Mouse (Mus musculus): ENCODE data around the gene Gm17026. TPM values are rescaled to one million over a fixed set of nuclear protein-coding genes. Genes with fewer than 3 reads are reported as not detected.
"Not testable (repeated sequence)": the region's sequence is repeated elsewhere in the genome, so short reads cannot be mapped to it uniquely, and the experiment has no call there.

Gm17026 gene
- total RNA-seq (2017): not detected in 2 replicates

GRCm38 (mm10) chr14:42259948-42260347, at the start of gene Gm17026:
Gene Gm17026 (minus strand): TSS chr14:42260048.
- not testable (repeated sequence) for ATAC-seq (ENCODE audit: extremely low read depth, insufficient number of reproducible peaks, low FRiP score, poor library complexity, severe bottlenecking)

- not testable (repeated sequence) for ATAC-seq (ENCODE audit: extremely low read depth, insufficient number of reproducible peaks, low FRiP score, poor library complexity, severe bottlenecking)
Measured at GRCm38 (mm10) chr14:42297258-42297657, 37.4 kb upstream of the Gm17026 start, which contains the start of gene Gm9611. Gene Gm9611 (minus strand): TSS chr14:42297358.

GRCm38 (mm10) chr14:42216766-42217537, 42.9 kb downstream of the Gm17026 start:
- not testable (repeated sequence) for ATAC-seq (ENCODE audit: extremely low read depth, insufficient number of reproducible peaks, low FRiP score, poor library complexity, severe bottlenecking)

Other genes starting within 250 kb of the Gm17026 start
- gene Gm7951, start 142.7 kb downstream of the Gm17026 start, total RNA-seq (2017): not detected in 2 replicates
- not detected in 2 replicates for gene Gm17027, start 97.4 kb downstream of the Gm17026 start, total RNA-seq (2017)
- gene Gm3573, start 69.3 kb downstream of the Gm17026 start, total RNA-seq (2017): not detected in 2 replicates
- not detected in 2 replicates for gene Gm9611, start 37.3 kb upstream of the Gm17026 start, total RNA-seq (2017)
- not detected in 2 replicates for gene Gm7995, start 50.2 kb upstream of the Gm17026 start, total RNA-seq (2017)
- gene Gm8005, start 179.6 kb upstream of the Gm17026 start, total RNA-seq (2017): not detected in 2 replicates
- gene Gm8011, start 203.8 kb upstream of the Gm17026 start, total RNA-seq (2017): not detected in 2 replicates
- not detected in 2 replicates for gene Gm8020, start 242.3 kb upstream of the Gm17026 start, total RNA-seq (2017)

All from neutrophil, adult 5-6 weeks (primary cell).